Mouse (Mus musculus): Measurements from ENCODE around the gene Snx4. TPM values are rescaled to one million over a fixed set of nuclear protein-coding genes. Genes with fewer than 3 reads are reported as not detected.
A peak's percentile ranks its signal among the peaks of the same experiment; 100 is the strongest.

Gene Snx4
- polyA plus RNA-seq, 1 experiment from 2014 or later: 71.4 TPM

- no peak for ATAC-seq (ENCODE audit: insufficient number of reproducible peaks, insufficient read depth, low FRiP score, low TSS enrichment, low read depth)
- H3K36me3 ChIP-seq: peaks cover 47% of the 10 kb centered on the region
- H3K9me3 ChIP-seq: no peaks in the 10 kb centered on the region
- WGBS: 90% methylated on average over 9 of the region's 9 CpGs
- no peaks in the 10 kb centered on the region for H3K4me1 ChIP-seq (replicated peaks)
- H3K4me3 ChIP-seq (replicated peaks): no peak overlapping the region
- no peak overlapping the region for H3K9ac ChIP-seq (replicated peaks)
- H3K4me2 ChIP-seq: no peak overlapping the region
- no peak overlapping the region for H3K27ac ChIP-seq
- no peaks in the 10 kb centered on the region for H3K27me3 ChIP-seq
These were observed 6.2 kb upstream of the Snx4 start for GRCm38 (mm10) chr16:33244933-33245470.

GRCm38 (mm10) chr16:33246526-33246925 is 4.7 kb upstream of the Snx4 start:
- Histone ChIP-seq H3K36me3 (peaks cover 31% of the 10 kb centered on the region), H3K4me1 (replicated peaks) (0 out of 2 replicates have a peak, but pooled peaks cover 3% of the 10 kb centered on the region), H3K4me2 (no peak overlapping the region), H3K27me3 (no peaks in the 10 kb centered on the region), H3K27ac (no peak overlapping the region), H3K9me3 (no peaks in the 10 kb centered on the region), H3K9ac (replicated peaks) (no peak overlapping the region), H3K4me3 (replicated peaks) (no peak overlapping the region)
- 90% methylated on average over 5 of the region's 5 CpGs for WGBS
- ATAC-seq (ENCODE audit: insufficient number of reproducible peaks, insufficient read depth, low FRiP score, low TSS enrichment, low read depth): no peak

GRCm38 (mm10) chr16:33247006-33247405 is 4.2 kb upstream of the Snx4 start:
- H3K9ac ChIP-seq (replicated peaks): no peak overlapping the region
- no peaks in the 10 kb centered on the region for H3K9me3 ChIP-seq
- H3K4me2 ChIP-seq: no peak overlapping the region
- H3K4me3 ChIP-seq (replicated peaks): no peak overlapping the region
- ATAC-seq (ENCODE audit: insufficient number of reproducible peaks, insufficient read depth, low FRiP score, low TSS enrichment, low read depth): no peak
- no peak overlapping the region for H3K27ac ChIP-seq
- WGBS: 77% methylated on average over 2 of the region's 2 CpGs
- peaks cover 5% of the 10 kb centered on the region; the same call in 1 of the 2 replicates for H3K4me1 ChIP-seq (replicated peaks)
- H3K27me3 ChIP-seq: no peaks in the 10 kb centered on the region
- H3K36me3 ChIP-seq: peaks cover 27% of the 10 kb centered on the region

GRCm38 (mm10) chr16:33250651-33251120 is 556 bp upstream of the Snx4 start:
- Histone ChIP-seq H3K27ac (peak overlapping the region; percentile 79; the same call in 1 of the 2 replicates), H3K27me3 (no peaks in the 10 kb centered on the region), H3K4me3 (replicated peaks) (peak overlapping the region; percentile 98), H3K4me1 (replicated peaks) (peaks cover 14% of the 10 kb centered on the region; the same call in 1 of the 2 replicates), H3K4me2 (peak overlapping the region; percentile 68), H3K36me3 (no peaks in the 10 kb centered on the region), H3K9ac (replicated peaks) (peak overlapping the region; percentile 94), H3K9me3 (no peaks in the 10 kb centered on the region)
- ATAC-seq (ENCODE audit: insufficient number of reproducible peaks, insufficient read depth, low FRiP score, low TSS enrichment, low read depth): no peak
- 24% methylated on average over 9 of the region's 9 CpGs for WGBS

GRCm38 (mm10) chr16:33255601-33256000 is 4.4 kb downstream of the Snx4 start:
- no peak for ATAC-seq (ENCODE audit: insufficient number of reproducible peaks, insufficient read depth, low FRiP score, low TSS enrichment, low read depth)
- H3K36me3 ChIP-seq: peaks cover 8% of the 10 kb centered on the region; the same call in 1 of the 2 replicates
- H3K4me2 ChIP-seq: no peak overlapping the region
- H3K9ac ChIP-seq (replicated peaks): no peak overlapping the region
- H3K27ac ChIP-seq: no peak overlapping the region
- H3K4me1 ChIP-seq (replicated peaks): peaks cover 11% of the 10 kb centered on the region; the same call in 1 of the 2 replicates
- H3K27me3 ChIP-seq: no peaks in the 10 kb centered on the region
- H3K4me3 ChIP-seq (replicated peaks): no peak overlapping the region
- no peaks in the 10 kb centered on the region for H3K9me3 ChIP-seq
- 82% methylated on average over 7 of the region's 7 CpGs for WGBS

- peaks cover 11% of the 10 kb centered on the region; the same call in 1 of the 2 replicates for H3K36me3 ChIP-seq
- H3K4me1 ChIP-seq (replicated peaks): 0 out of 2 replicates have a peak, but pooled peaks cover 2% of the 10 kb centered on the region
- H3K27me3 ChIP-seq: no peaks in the 10 kb centered on the region
- no peak overlapping the region for H3K4me2 ChIP-seq
- H3K4me3 ChIP-seq (replicated peaks): no peak overlapping the region
- 93% methylated on average over 2 of the region's 2 CpGs for WGBS
- ATAC-seq (ENCODE audit: insufficient number of reproducible peaks, insufficient read depth, low FRiP score, low TSS enrichment, low read depth): no peak
- no peaks in the 10 kb centered on the region for H3K9me3 ChIP-seq
- H3K27ac ChIP-seq: no peak overlapping the region
- H3K9ac ChIP-seq (replicated peaks): no peak overlapping the region
These were observed 7.3 kb downstream of the Snx4 start for GRCm38 (mm10) chr16:33258530-33258929.

GRCm38 (mm10) chr16:33259824-33260223 is 8.6 kb downstream of the Snx4 start:
- no peaks in the 10 kb centered on the region for H3K4me1 ChIP-seq (replicated peaks)
- no peak overlapping the region for H3K27ac ChIP-seq
- no peak for ATAC-seq (ENCODE audit: insufficient number of reproducible peaks, insufficient read depth, low FRiP score, low TSS enrichment, low read depth)
- WGBS: 86% methylated on average over 3 of the region's 3 CpGs
- no peaks in the 10 kb centered on the region for H3K9me3 ChIP-seq
- H3K36me3 ChIP-seq: peaks cover 24% of the 10 kb centered on the region
- no peak overlapping the region for H3K4me3 ChIP-seq (replicated peaks)
- H3K4me2 ChIP-seq: no peak overlapping the region
- no peaks in the 10 kb centered on the region for H3K27me3 ChIP-seq
- H3K9ac ChIP-seq (replicated peaks): no peak overlapping the region

- no peak for ATAC-seq (ENCODE audit: insufficient number of reproducible peaks, insufficient read depth, low FRiP score, low TSS enrichment, low read depth)
- H3K9me3 ChIP-seq: no peaks in the 10 kb centered on the region
- 91% methylated on average over 8 of the region's 8 CpGs for WGBS
- peaks cover 34% of the 10 kb centered on the region for H3K36me3 ChIP-seq
- H3K27ac ChIP-seq: no peak overlapping the region
- H3K9ac ChIP-seq (replicated peaks): no peak overlapping the region
- H3K4me1 ChIP-seq (replicated peaks): no peaks in the 10 kb centered on the region
- no peak overlapping the region for H3K4me2 ChIP-seq
- no peak overlapping the region for H3K4me3 ChIP-seq (replicated peaks)
- no peaks in the 10 kb centered on the region for H3K27me3 ChIP-seq
These were observed 9.6 kb downstream of the Snx4 start for GRCm38 (mm10) chr16:33260825-33261224.

GRCm38 (mm10) chr16:33261584-33262061 is 10.4 kb downstream of the Snx4 start:
- Histone ChIP-seq H3K27ac (no peak overlapping the region), H3K4me3 (replicated peaks) (no peak overlapping the region), H3K4me1 (replicated peaks) (no peaks in the 10 kb centered on the region), H3K9ac (replicated peaks) (no peak overlapping the region), H3K36me3 (peaks cover 42% of the 10 kb centered on the region), H3K4me2 (no peak overlapping the region), H3K27me3 (no peaks in the 10 kb centered on the region), H3K9me3 (no peaks in the 10 kb centered on the region)
- WGBS: 59% methylated on average over 2 of the region's 2 CpGs
- ATAC-seq (ENCODE audit: insufficient number of reproducible peaks, insufficient read depth, low FRiP score, low TSS enrichment, low read depth): no peak

- WGBS: 91% methylated on average over 1 of the region's 1 CpGs
- Histone ChIP-seq H3K9ac (replicated peaks) (no peak overlapping the region), H3K36me3 (peaks cover 44% of the 10 kb centered on the region), H3K27ac (no peak overlapping the region), H3K9me3 (no peaks in the 10 kb centered on the region), H3K4me3 (replicated peaks) (no peak overlapping the region), H3K27me3 (no peaks in the 10 kb centered on the region), H3K4me1 (replicated peaks) (no peaks in the 10 kb centered on the region), H3K4me2 (no peak overlapping the region)
- ATAC-seq (ENCODE audit: insufficient number of reproducible peaks, insufficient read depth, low FRiP score, low TSS enrichment, low read depth): no peak
These were observed 10.9 kb downstream of the Snx4 start for GRCm38 (mm10) chr16:33262096-33262495.

GRCm38 (mm10) chr16:33267616-33268253 is 16.5 kb downstream of the Snx4 start:
- Histone ChIP-seq H3K9ac (replicated peaks) (no peak overlapping the region), H3K27ac (no peak overlapping the region), H3K27me3 (no peaks in the 10 kb centered on the region), H3K9me3 (no peaks in the 10 kb centered on the region), H3K4me3 (replicated peaks) (no peak overlapping the region), H3K36me3 (peaks cover 79% of the 10 kb centered on the region), H3K4me2 (no peak overlapping the region), H3K4me1 (replicated peaks) (no peaks in the 10 kb centered on the region)
- ATAC-seq (ENCODE audit: insufficient number of reproducible peaks, insufficient read depth, low FRiP score, low TSS enrichment, low read depth): no peak
- 87% methylated on average over 9 of the region's 9 CpGs for WGBS

Measured in limb, embryonic 12.5 days (tissue).